Mouse (Mus musculus): ENCODE measurements around the gene Gm3182.
"Not testable (repeated sequence)": the region's sequence is repeated elsewhere in the genome, so short reads cannot be mapped to it uniquely, and the experiment has no call there.

The Gm3182 gene

DNA sequence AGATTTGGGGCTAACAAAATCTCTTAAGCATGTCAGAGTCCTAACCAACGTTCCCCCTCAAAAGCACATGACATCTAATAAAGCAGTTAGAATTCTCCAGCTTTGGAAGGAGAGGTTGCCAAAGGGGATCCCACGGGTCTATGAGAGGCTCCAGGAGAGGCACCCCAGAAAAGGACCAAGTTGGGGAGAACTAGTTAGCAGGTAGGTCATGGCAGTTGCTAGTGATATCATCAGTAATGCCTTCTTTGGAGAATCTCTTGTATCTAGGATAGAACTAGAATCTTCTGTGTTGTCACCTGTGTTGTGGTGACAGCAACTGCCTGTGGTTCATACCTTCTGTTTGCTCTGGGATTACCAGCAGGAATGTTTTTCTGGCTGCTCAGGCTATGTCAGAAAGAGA is at the start of gene Gm3182:
TSS of gene Gm3182 (plus strand) at position 301 of the 400 bp plus-strand sequence.
- not testable (repeated sequence) for DNase-seq (ENCODE audit: low spot score)

DNA sequence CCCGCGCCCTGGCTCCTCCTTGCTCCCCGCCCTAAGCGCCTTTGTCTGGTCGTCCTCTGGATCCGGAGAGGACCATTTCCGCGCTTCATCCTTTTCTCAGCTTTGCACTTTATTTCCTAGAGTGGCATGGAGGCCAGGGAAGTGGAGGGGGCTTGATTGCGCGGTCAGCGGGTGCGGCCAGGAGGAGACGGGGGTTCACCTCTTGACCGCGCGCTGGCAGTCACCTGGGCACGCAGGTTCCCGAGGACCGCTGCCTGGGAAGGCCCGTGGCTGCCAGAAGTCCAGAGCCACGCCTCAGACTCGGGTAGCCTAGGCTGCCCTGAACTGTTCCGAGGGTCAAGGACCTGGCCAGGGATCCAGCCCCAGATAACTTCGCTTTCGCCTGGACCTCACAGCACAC is 17.9 kb downstream of the Gm3182 start:
- DNase-seq (ENCODE audit: low spot score): not testable (repeated sequence)

All from lung, postnatal 25 days (tissue).